Mouse (Mus musculus) limb, embryonic 12.5 days (tissue): ENCODE results near the gene Scamp3. TPM values are rescaled to one million over a fixed set of nuclear protein-coding genes. Genes with fewer than 3 reads are reported as not detected.

ENCODE experiments used
- ATAC-seq: fragments of 200-750 bp; cut with Nextera tagmentation; 2 replicates; pipeline ENCODE4 v1.8.0; 2017; ENCODE audit warnings: low read depth, moderate TSS enrichment; ENCODE audit not compliant: insufficient number of reproducible peaks, insufficient read depth, low FRiP score, low TSS enrichment
- H3K27ac ChIP-seq: fragments of 300-500 bp; sonication (generic); 2 replicates; pipeline ENCODE4 v1.5.1; 2016; ENCODE audit warnings: mild to moderate bottlenecking, moderate library complexity
- H3K27me3 ChIP-seq: fragments of 300-500 bp; sonication (generic); 2 replicates; pipeline ENCODE4 v1.6.1; 2016; ENCODE audit warnings: mild to moderate bottlenecking, moderate library complexity
- H3K36me3 ChIP-seq: fragments of 300-500 bp; sonication (generic); 2 replicates; pipeline ENCODE4 v1.6.1; 2016; ENCODE audit warnings: mild to moderate bottlenecking, moderate library complexity
- H3K4me1 ChIP-seq: fragments of 300-500 bp; sonication (generic); replicated peaks from 2 replicates; pipeline ENCODE4 v1.6.1; 2016
- H3K4me2 ChIP-seq: fragments of 300-500 bp; sonication (generic); 2 replicates; pipeline ENCODE4 v1.6.1; 2016; ENCODE audit warnings: mild to moderate bottlenecking, moderate library complexity
- H3K4me3 ChIP-seq: fragments of 300-500 bp; sonication (generic); replicated peaks from 2 replicates; pipeline ENCODE4 v1.5.1; 2016; ENCODE audit warnings: mild to moderate bottlenecking
- H3K9ac ChIP-seq: fragments of 300-500 bp; sonication (generic); replicated peaks from 2 replicates; pipeline ENCODE4 v1.6.1; 2016; ENCODE audit warnings: mild to moderate bottlenecking, moderate library complexity
- H3K9me3 ChIP-seq: fragments of 300-500 bp; sonication (generic); 2 replicates; pipeline ENCODE4 v1.6.1; 2016; ENCODE audit warnings: mild to moderate bottlenecking, moderate library complexity
- WGBS: fragments of 180-500 bp; shearing (Covaris S2); methylation state at CpG from one replicate; pipeline ENCODE4 v1.1.7; 2016; 5-methylcytosine and 5-hydroxymethylcytosine counted together
- polyA plus RNA-seq: library from polyadenylated mRNA; unstranded; fragments of >200 nt; fragmentation: Nextera tagmentation; extraction: Ambion mirVana; gene quantifications from 2 replicates; pipeline ENCODE4 v1.2.1, GENCODE M21; 2016

The Scamp3 gene
- polyA plus RNA-seq, 1 experiment from 2014 or later, result 102 TPM

DNA sequence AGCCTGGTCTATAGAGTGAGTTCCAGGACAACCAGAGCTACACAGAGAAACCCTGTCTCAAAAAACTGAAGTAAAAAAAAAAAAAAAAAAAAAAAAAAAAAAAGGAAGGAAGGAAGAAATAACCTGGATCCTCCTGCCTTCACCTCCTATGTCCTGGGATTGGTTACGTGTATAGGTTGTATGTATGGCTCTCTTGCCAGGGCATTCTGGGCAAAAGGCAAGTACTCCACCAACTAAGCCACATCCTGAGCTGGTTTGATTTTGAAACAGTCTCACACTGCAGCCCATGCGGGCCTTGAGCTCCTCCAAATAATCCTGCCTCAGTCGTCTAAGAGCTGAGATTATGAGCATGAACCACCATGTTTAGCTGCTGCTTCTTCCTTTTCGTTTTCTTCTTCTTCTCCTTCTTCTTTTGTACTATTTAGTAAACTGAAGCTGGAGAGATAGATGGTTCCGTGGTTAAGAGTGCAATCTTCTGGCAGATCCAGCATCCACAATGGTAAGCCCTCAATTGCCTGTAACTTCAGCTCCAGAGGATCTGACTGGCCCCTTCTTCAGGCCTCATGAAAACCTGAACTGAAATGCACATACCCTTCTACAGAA is 13.5 kb upstream of the Scamp3 start:
- 81% methylated on average over 5 of the region's 5 CpGs for WGBS
- H3K27ac ChIP-seq, result no peak overlapping the region; the same call in 1 of the 2 replicates
- no peak overlapping the region for H3K9ac ChIP-seq

DNA sequence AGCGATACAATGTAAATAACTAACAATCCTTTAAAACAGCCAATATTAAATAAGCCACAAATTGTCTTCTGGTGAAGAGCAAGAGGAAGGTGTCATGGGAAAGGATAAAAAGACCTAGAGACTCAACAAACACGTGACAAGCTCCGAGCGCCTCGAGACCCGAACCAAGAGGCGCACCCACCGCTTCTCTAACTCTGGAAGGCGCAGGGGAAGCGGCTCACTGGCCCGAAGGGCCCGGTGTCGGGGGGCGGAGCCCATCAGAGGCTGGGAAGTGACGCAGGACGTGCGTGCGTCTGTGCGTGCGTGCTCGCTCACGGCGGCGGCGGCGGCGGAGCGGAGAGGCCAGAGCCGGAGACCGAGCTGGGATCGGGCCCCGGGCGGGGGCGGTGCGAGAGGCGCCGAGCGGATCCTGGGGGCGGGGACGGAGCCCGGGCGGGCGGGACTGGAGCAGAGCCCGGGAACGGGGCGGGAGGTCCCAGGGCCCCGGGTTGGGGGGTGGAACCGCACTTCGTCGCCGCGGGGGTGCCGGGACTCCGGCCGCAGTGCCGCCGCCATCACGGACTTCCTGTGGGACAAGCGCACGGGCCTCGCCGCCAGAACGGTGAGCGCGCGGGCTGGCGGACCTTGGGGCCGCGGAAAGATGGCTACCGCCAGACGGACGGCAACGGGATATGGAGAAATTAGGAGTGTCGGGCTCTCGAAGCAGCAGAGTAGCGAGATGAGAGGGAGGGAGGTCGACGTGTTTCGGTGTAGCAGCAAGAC is 12.6 kb upstream of the Scamp3 start, which contains the start of gene Clk2:
Clk2 (plus strand) TSS at position 290 of the 762 bp plus-strand sequence.
- H3K4me1 ChIP-seq, result peaks cover 25% of the 10 kb centered on the region
- under 1% methylated on average over 62 of the region's 79 CpGs for WGBS
- peaks cover 33% of the 10 kb centered on the region for H3K36me3 ChIP-seq
- peak; percentile 93 for ATAC-seq
- H3K27ac ChIP-seq, result peak within 1 kb of the TSS; percentile 98
- peak within 1 kb of the TSS; percentile 70 for H3K4me2 ChIP-seq
- H3K9ac ChIP-seq, result peak within 1 kb of the TSS; percentile 98
- H3K4me3 ChIP-seq, result peak within 1 kb of the TSS; percentile 93
- peaks cover 6% of the 10 kb centered on the region for H3K27me3 ChIP-seq
- H3K9me3 ChIP-seq, result no peaks in the 10 kb centered on the region

More for the DNA sequence above, 13.5 kb upstream of the Scamp3 start:
- Histone ChIP-seq H3K27me3 (peaks cover 16% of the 10 kb centered on the region), H3K36me3 (peaks cover 24% of the 10 kb centered on the region), H3K9me3 (no peaks in the 10 kb centered on the region), H3K4me2 (peak overlapping the region; percentile 70), H3K4me3 (peak overlapping the region; percentile 93), H3K4me1 (peaks cover 31% of the 10 kb centered on the region)
- no peak for ATAC-seq

GRCm38 (mm10) chr3:89165268-89165870 is 11.9 kb upstream of the Scamp3 start:
- Histone ChIP-seq H3K4me3 (peak overlapping the region; percentile 93), H3K27ac (peak overlapping the region; percentile 98), H3K27me3 (no peaks in the 10 kb centered on the region), H3K9me3 (no peaks in the 10 kb centered on the region), H3K36me3 (peaks cover 40% of the 10 kb centered on the region), H3K4me2 (peak overlapping the region; percentile 70), H3K9ac (peak overlapping the region; percentile 98), H3K4me1 (peaks cover 19% of the 10 kb centered on the region)
- 14% methylated on average over 12 of the region's 12 CpGs for WGBS
- ATAC-seq, result no peak

GRCm38 (mm10) chr3:89166945-89167344 is 10.3 kb upstream of the Scamp3 start:
- H3K36me3 ChIP-seq, result peaks cover 56% of the 10 kb centered on the region
- ATAC-seq, result no peak
- peaks cover 19% of the 10 kb centered on the region for H3K4me1 ChIP-seq
- no peak overlapping the region for H3K27ac ChIP-seq
- no peaks in the 10 kb centered on the region for H3K27me3 ChIP-seq
- no peak overlapping the region for H3K4me2 ChIP-seq
- H3K9ac ChIP-seq, result no peak overlapping the region
- WGBS, result 94% methylated on average over 19 of the region's 19 CpGs
- H3K9me3 ChIP-seq, result no peaks in the 10 kb centered on the region
- no peak overlapping the region for H3K4me3 ChIP-seq

- Histone ChIP-seq H3K4me3 (no peak overlapping the region), H3K27me3 (no peaks in the 10 kb centered on the region), H3K4me1 (peaks cover 12% of the 10 kb centered on the region), H3K4me2 (no peak overlapping the region), H3K9ac (no peak overlapping the region), H3K9me3 (no peaks in the 10 kb centered on the region), H3K27ac (no peak overlapping the region), H3K36me3 (peaks cover 79% of the 10 kb centered on the region)
- 96% methylated on average over 11 of the region's 11 CpGs for WGBS
- no peak for ATAC-seq
Observed at GRCm38 (mm10) chr3:89174844-89175243, 2.4 kb upstream of the Scamp3 start.

DNA sequence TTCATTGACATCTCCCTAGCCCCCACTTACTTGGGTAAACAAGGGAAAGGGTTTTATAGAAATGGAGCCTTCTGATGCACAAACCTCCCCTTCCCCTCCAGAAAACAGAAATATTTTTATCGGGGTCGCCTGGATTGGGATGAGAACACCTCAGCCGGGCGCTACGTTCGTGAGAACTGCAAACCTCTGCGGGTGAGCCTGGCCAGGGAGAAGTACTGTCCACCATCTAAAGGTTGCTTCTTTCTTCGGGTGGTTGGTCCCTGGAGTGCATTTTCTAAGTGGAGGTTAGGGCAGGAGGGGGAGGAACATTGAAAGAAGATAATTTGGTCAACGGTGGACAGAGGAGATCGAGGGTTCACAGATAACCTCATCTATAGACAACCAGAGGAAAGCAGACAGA is 1.7 kb upstream of the Scamp3 start:
- H3K36me3 ChIP-seq, result peaks cover 79% of the 10 kb centered on the region
- no peaks in the 10 kb centered on the region for H3K27me3 ChIP-seq
- H3K27ac ChIP-seq, result no peak overlapping the region
- H3K4me1 ChIP-seq, result peaks cover 12% of the 10 kb centered on the region
- H3K9ac ChIP-seq, result no peak overlapping the region
- ATAC-seq, result no peak
- no peaks in the 10 kb centered on the region for H3K9me3 ChIP-seq
- 92% methylated on average over 10 of the region's 10 CpGs for WGBS
- no peak overlapping the region for H3K4me3 ChIP-seq
- no peak overlapping the region for H3K4me2 ChIP-seq

DNA sequence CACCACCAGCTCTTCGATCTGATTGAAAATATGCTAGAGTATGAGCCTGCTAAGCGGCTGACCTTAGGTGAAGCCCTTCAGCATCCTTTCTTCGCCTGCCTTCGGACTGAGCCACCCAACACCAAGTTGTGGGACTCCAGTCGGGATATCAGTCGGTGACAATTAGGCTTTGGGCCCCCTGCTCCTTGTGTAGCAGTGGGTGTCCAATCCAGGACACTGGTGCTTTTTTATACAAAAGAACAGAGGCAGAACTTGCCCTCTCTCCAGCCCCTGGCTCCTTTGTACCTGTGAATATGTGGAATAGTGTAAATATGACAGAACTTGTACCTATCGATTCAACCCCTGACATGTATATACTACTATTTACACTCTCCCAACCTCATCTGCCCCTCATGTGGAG is 852 bp upstream of the Scamp3 start:
- H3K36me3 ChIP-seq, result peaks cover 79% of the 10 kb centered on the region
- no peaks in the 10 kb centered on the region for H3K27me3 ChIP-seq
- H3K4me2 ChIP-seq, result peak overlapping the region; percentile 87; the same call in 1 of the 2 replicates
- WGBS, result 87% methylated on average over 7 of the region's 7 CpGs
- H3K27ac ChIP-seq, result peak overlapping the region; percentile 50; the same call in 1 of the 2 replicates
- H3K9me3 ChIP-seq, result no peaks in the 10 kb centered on the region
- H3K9ac ChIP-seq, result no peak overlapping the region
- H3K4me3 ChIP-seq, result no peak overlapping the region; the same call in 1 of the 2 replicates
- peaks cover 12% of the 10 kb centered on the region for H3K4me1 ChIP-seq
- ATAC-seq, result no peak

- Histone ChIP-seq H3K4me2 (peak overlapping the region; percentile 87), H3K4me3 (peak overlapping the region; percentile 61), H3K27me3 (no peaks in the 10 kb centered on the region), H3K36me3 (peaks cover 74% of the 10 kb centered on the region), H3K4me1 (peaks cover 15% of the 10 kb centered on the region), H3K9ac (peak overlapping the region; percentile 82), H3K27ac (peak overlapping the region; percentile 77), H3K9me3 (no peaks in the 10 kb centered on the region)
- WGBS, result 9% methylated on average over 6 of the region's 6 CpGs
- ATAC-seq, result no peak
Observed at GRCm38 (mm10) chr3:89178107-89178385, 773 bp downstream of the Scamp3 start.

GRCm38 (mm10) chr3:89179056-89179455 is 1.8 kb downstream of the Scamp3 start:
- 92% methylated on average over 11 of the region's 11 CpGs for WGBS
- H3K27me3 ChIP-seq, result no peaks in the 10 kb centered on the region
- no peak overlapping the region for H3K9ac ChIP-seq
- no peak overlapping the region for H3K27ac ChIP-seq
- H3K9me3 ChIP-seq, result no peaks in the 10 kb centered on the region
- peak overlapping the region; percentile 87; the same call in 1 of the 2 replicates for H3K4me2 ChIP-seq
- peaks cover 24% of the 10 kb centered on the region for H3K4me1 ChIP-seq
- peaks cover 64% of the 10 kb centered on the region for H3K36me3 ChIP-seq
- no peak for ATAC-seq
- H3K4me3 ChIP-seq, result no peak overlapping the region; the same call in 1 of the 2 replicates

DNA sequence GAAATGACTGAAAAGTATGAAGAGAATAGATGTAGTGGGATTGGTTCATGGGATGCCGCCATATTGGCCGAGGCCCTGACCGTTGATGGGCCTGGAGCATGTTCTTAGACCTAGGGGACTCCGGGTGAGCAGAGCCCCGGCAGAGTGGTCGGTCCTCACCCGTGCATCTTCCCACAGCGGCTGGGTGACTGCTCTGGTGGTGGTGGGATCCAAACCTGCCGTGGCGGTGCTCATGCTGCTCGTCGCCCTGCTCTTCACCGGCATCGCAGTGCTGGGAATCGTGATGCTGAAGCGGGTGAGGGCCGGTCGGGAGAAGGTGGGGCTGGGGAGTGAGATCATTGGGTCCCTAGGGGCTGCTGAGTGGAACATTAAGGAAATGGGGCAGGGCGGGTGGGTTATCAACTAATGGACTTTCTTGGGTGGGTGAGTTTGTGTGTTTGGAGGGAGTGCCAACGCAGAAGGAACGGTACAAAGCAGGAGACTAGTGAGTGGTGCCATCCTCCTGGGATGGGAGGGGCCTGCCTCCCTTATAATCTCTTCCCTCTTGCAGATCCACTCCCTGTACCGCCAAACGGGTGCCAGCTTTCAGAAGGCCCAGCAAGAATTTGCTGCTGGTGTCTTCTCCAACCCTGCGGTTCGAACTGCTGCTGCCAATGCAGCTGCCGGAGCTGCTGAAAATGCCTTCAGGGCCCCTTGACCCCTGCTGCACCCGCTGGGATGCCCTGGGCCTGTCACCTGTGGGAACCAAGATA is 4.7 kb downstream of the Scamp3 start:
- Histone ChIP-seq H3K9ac (no peak overlapping the region), H3K4me2 (no peak overlapping the region), H3K4me1 (peaks cover 41% of the 10 kb centered on the region), H3K36me3 (peaks cover 40% of the 10 kb centered on the region), H3K27me3 (no peaks in the 10 kb centered on the region), H3K4me3 (no peak overlapping the region), H3K27ac (peak overlapping the region; percentile 45; the same call in 1 of the 2 replicates), H3K9me3 (no peaks in the 10 kb centered on the region)
- ATAC-seq, result no peak
- whole genome bisulfite sequencing, result 91% methylated on average over 27 of the region's 27 CpGs
